Mouse (Mus musculus) brain, embryonic 14.5 days (tissue): ENCODE measurements at regions not wholly inside any gene's neighbourhood (a gene's known extent, or its start where the extent isn't known, plus 50 kb on each side); places are given as distances from the start of the nearest gene placed in this dataset.

ENCODE experiments used
- DNase-seq: peaks from one replicate; pipeline ENCODE4 v3.0.0-alpha.2; 2011; ENCODE audit warnings: low read depth
- CTCF ChIP-seq: fragments of 200-500 bp; IDR thresholded peaks from 2 replicates; pipeline ENCODE4 v1.5.1; 2012; ENCODE audit warnings: inconsistent platforms, mild to moderate bottlenecking, moderate library complexity, borderline replicate concordance; ENCODE audit not compliant: insufficient read depth, insufficient read length; ENCODE audit errors: extremely low read depth
- POLR2A ChIP-seq: fragments of 200-500 bp; IDR thresholded peaks from 2 replicates; pipeline ENCODE4 v1.6.1; 2012; ENCODE audit warnings: mild to moderate bottlenecking, inconsistent platforms, borderline replicate concordance; ENCODE audit not compliant: poor library complexity, insufficient read depth, insufficient read length, severe bottlenecking; ENCODE audit errors: extremely low read depth

DNA sequence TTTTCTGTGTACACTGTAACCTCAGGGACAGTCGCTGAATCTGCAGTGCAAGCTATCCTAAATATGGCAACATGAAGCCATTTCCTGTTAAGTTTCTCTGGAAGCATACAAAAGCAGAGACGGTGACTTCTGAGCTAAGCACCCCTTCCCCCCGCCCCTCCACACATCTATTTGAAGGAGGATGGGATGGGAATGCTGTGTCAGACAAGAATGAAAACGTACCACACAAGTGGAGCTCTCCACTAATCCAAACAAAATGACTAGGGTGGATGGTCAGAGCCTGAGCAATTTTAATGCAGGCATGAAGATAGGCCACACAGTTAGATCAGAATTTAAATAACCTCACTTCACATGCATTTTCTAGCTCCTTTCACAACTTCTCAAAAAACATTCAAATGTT is 936.6 kb downstream of the Gsdmc2 start:
- TF ChIP-seq POLR2A = no peak
- TF ChIP-seq CTCF = no peak
- DNase-seq = peak; percentile 11

DNA sequence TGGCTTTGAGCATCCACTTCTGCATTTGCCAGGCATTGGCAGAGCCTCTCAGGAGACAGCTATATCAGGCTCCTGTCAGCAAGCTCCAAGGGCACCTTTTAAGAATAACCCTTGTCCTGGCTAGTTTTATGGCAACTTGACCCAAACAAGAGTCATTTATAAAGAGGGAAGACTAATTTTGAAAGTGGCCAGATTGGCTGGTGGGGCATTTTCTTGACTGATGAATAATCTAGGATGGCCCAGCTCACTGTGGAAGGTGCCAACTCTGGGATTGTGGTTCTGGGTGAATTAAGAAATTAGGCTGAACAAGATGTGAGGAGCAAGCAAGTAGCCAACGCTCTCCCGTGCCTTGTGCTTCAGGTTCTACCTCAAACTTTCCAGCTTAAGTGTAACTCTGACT is 937.8 kb downstream of the Gsdmc2 start:
- TF ChIP-seq POLR2A (no peak), CTCF (no peak)
- no peak for DNase-seq

DNA sequence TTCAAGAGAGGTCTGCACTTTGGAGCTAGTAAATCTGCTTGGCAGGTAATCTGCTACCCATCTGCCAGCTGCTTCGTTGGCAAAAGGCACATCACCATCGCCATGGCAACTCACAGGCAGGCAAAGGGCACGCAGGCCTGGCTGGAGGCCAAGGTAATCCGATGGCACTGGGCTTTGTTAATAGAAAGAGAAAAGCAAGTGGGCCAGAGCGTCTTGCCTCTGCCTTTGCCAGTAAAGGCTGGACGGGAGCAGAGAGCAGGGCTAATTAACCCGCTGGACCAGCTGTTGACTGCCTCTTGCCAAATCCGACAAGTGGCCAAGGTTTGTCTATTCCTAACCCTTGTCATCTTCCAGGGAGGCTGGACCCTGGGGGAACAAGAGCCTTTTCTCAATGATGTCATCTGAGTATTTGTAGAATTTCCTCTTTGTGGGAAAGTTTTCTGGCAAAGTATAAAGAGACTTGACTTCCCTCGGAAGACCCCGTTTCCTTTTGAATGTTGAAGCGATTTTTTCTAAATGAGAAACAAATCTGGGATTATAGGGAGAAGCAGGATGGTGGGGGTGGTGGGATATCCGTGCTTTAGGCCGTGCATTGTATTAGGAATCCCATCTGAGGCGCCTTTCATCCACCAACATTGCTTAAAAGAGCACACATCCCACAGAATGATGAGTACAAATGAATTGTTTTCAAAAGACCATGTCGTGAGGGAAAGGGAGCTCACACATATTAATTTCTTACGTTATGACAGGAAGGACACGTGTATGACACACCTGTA is 941.7 kb downstream of the Gsdmc2 start:
- TF ChIP-seq POLR2A (no peak), CTCF (no peak)
- DNase-seq = peak; percentile 98

DNA sequence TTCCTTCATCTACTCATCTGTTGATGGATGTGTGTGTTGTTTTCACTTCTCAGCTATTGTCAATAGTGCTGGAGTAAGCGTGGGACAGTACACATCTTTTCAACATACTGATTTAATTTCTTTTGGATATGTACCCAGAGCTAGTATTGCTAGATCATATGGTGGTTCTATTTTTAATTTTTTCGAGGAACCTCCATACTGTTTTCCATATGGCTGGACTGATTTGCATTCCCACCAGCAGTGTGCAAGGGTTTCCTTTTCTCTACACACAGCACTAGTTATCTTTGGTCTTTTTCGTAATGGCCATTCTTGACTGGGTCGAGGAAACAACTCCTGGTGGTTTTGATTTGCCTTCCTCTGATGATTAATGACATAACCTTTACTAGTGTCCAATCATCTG is 943.0 kb downstream of the Gsdmc2 start:
- TF ChIP-seq CTCF = no peak
- no peak for TF ChIP-seq POLR2A
- peak; percentile 39 for DNase-seq

DNA sequence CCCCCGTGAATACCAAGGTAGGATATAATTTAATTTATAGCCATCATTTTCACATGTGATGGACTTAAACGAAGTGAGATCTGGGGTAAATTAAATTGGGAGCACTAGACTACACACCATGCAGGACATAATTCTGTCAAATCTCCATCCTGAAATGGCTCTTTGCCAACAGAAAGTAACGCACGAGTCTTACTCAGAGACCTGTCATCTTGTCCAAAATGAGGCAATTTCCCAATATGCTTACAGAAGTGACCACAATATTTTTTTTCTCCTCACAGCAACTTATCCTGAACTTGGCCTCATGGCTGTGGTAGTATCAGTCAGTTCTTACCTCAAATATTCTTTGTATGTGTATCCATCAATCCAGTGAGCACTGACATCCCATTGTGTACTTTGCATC is 955.2 kb downstream of the Gsdmc2 start:
- no peak for TF ChIP-seq CTCF
- TF ChIP-seq POLR2A = no peak

DNA sequence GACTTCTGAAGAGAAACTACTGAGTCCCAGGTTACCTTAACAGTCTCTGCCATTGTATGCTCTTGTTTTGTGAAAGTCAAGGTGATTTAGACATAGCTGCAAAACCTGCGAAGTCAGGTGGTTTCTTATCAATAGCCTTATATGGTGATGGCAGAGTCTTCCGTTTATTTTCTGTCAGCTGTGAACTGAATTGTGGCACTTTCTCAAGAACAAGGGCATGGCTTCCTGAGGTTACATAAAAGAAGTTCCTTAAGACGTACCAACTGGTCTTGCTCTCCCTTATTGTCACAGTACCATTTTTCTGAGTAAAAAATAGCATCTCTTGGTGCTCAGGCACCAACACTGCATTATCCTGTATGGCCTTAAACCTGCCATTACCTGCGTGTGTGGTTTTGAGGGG is 959.6 kb downstream of the Gsdmc2 start:
- no peak for TF ChIP-seq CTCF
- TF ChIP-seq POLR2A = no peak
- no peak for DNase-seq

More for the DNA sequence above, 955.2 kb downstream of the Gsdmc2 start:
- no peak for DNase-seq

DNA sequence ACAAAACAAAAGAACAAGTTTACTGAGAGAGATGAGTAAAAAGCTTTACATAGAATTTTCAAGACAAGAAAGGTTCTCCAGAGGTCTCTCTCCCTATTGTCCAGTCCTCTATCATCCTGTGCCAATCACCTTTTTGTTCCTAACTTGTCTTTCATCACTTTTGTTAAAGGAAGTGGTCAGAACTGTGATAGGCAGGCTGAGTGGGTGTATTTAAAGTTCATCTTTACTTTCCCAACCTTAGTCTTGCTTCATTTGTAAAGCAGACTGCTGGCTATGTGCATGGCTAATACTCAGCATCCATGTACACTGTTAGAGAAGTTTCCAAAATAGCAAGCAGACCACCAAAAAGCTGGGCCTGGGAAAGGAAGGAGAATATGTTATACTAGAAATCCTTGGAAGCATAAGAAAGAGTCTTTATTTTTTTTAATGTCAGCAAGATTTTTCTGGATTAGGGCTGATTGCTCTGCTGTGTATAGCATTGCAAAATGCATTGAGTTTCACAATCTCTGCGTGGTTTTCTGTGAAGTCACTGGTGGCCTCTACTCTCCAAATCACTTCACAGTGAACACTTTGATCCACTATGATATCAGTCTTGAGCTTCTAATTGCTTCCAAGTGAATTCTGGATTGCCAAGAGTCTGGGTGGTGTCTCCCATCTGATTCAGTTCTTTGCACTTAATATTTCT is 973.8 kb downstream of the Gsdmc2 start:
- no peak for DNase-seq
- TF ChIP-seq CTCF (no peak), POLR2A (no peak)

DNA sequence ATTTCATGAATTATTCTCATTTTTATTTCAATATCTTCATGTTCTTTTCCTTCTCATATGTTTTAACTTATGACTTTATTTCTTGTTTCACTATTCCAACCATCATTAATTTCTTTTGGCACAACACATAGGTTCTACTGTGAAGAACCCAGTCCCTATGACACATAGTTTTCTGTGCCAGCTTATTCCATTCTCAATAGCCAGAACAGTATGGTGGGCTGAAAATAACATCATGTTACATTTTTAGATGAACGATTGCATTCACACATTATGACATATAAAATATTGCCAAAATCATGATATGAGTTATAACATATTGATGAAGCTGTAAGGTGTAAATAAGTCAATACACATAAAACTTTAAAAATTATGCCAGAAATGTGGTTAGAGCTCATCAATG is 982.4 kb downstream of the Gsdmc2 start:
- no peak for TF ChIP-seq CTCF
- TF ChIP-seq POLR2A = no peak
- DNase-seq = peak; percentile 63

DNA sequence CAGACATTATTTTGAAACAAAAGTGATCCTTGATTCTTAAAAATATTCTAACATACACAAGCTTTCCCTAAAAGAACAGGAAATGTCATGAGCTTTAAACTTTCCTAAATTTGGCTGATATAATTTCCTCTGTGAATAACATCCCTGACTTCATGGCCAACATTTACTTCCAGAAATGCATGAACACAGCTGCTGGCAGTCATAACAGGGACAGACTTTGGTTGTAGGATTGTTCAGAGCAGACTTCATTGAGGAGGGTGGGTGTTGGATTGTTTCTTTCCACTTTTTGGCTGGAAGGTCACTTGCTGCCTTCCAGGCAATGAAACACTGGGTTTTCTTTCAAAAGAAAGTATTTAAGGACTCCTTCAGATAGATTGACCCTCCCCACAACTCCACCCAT is 983.6 kb downstream of the Gsdmc2 start:
- no peak for TF ChIP-seq CTCF
- no peak for TF ChIP-seq POLR2A
- no peak for DNase-seq

DNA sequence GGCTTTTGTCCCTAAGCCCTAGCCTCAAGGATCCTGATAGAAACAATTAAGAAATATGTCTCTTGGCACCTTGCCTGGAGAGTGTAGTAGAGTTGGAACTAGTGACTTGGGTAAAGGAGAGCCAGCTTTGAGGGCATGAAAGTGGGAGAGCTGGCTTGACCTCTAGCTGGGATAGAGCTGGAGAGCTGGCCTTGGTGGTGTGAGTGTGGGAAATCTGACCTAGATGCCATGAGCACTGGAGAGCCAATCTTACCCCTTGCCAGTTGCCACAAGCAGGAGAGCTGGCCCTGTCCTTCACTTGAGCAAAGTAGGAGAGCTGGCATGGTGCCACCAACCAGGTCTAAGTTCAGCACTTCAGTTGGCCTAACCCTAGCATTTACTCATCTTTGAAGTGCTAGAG is 995.7 kb downstream of the Gsdmc2 start:
- TF ChIP-seq CTCF = no peak
- no peak for TF ChIP-seq POLR2A
- no peak for DNase-seq

DNA sequence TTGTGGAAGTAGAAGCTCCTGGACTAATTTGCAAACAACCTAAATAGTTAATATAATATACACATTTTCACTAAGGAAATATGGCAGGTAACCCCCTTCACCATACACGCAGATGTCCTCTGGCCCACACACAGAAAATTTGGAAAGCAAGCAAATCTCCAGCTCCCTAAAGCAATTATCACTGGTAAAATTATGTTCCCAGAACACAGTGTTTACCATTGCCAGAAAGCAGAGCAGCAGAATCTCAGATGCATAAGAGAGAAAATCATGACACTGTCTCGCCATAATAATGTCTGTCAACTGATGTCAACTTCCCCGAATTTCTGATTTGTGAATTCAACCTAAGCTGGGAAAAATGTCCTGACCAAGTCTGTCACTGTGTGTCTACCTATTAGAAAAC is 999.1 kb downstream of the Gsdmc2 start:
- peak; percentile 23 for DNase-seq
- no peak for TF ChIP-seq POLR2A

DNA sequence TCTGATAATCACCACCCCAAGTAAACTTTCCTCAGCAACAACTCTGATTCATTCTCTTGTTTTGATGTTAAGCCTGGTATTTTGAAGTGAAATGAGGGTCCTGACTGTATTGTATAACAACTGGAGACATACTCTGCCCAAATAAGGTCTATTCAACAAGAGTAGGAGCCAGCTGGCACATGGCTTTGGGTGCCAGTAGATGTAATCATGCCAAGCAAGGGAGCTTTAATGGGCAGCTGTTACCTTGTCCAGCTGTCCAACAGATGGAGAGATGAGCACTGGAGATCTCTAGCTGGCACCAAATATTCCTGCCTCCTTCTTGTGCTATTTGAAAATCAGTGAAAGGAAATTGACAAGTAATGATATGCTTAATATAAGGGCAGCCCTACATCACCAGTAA is 1019.4 kb downstream of the Gsdmc2 start:
- TF ChIP-seq POLR2A (no peak), CTCF (no peak)
- DNase-seq = peak; percentile 32
